Mouse (Mus musculus): ENCODE data around the gene Rab34. TPM values are rescaled to one million over a fixed set of nuclear protein-coding genes. Genes with fewer than 3 reads are reported as not detected.

Gene Rab34
- total RNA-seq, 2 experiments from 2014 or later: 20.2 to 24.8 TPM

DNA sequence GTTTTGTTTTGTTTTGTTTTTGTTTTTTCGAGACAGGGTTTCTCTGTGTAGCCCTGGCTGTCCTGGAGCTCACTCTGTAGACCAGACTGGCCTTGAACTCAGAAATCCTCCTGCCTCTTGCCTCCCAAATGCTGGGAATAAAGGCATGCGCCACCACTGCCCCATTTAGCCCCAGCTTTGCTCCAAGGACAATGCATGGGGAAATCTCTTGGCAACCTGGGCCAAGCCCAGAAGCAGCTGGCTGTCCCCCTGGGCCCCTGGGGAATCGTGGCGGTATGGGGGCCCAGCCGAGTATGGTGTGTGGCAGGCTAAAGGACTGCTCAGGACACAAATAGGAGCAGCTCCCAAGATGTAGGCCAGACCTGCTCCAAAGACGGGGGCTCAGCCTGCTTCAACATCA, 16.1 kb downstream of the Rab34 start:
- no peak for DNase-seq (ENCODE audit: low spot score in 2 of 2)
- intact Hi-C loops (cut with DNase I): no loop called here

DNA sequence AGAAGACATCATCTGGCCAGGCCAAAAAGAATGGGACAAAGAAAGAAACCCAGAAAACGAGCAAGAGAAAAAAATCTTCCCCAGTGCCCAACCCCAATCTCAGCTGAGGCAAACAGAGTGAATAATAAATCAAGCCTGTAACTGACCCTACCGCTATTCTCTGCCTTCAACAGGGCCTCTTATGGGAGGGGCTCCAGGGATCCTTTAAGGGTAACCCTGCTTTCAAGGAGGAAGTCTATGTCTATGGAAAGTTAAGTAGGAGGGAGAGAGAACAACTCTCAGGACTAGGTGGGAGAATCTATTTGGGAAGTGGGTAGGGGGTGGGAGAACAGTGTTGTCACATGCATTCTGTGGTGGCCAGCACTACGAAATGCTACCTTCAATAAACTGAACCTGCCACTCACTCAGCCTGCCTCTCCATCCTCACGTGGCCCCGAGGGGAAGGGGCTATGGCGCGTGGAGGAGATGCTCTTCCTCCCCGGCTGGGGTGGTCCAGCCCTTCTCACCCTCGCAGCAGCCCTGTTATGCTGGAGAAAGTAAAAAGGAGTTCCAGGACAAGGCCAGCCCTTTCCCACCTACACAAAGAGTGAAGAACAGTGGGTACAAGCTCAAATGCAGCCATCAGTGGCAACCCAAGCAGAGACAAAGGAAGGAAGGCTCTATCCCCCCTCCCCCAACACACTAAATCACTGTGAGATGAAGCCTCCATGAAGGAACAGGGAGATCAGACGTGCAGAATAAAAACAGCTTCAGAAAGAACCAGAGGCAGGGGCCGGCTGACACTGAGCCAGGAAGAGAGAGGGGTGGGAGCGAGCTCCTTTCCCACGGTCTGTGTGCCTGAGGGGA, 17.4 kb downstream of the Rab34 start:
- intact Hi-C loops (cut with DNase I): no loop called here
- DNase-seq (ENCODE audit: low spot score in 2 of 2): no peak

- DNase-seq (ENCODE audit: low spot score in 2 of 2): no peak
- intact Hi-C loops (cut with DNase I): no loop called here
Measured at GRCm38 (mm10) chr11:78207190-78207589, 19.0 kb downstream of the Rab34 start.

DNA sequence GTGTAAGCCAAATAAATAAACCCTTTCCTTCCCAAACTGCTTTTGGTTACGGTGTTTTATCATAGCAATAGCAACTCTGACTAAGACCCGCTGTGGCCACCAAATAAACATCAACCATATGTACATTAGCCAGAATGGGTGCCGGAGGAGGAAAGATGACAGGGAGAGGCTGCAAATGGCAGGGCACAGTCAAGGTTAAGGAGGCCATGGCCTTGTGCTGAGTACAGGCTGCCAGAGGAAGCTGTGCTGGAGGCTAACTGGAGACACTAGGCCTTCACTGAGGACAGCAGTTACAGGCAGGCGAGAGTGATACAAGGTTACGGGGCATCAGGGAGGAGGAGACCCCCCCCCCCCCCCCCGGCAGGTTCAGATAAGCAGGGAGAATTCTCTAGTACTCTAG, 21.7 kb downstream of the Rab34 start:
- no peak for DNase-seq (ENCODE audit: low spot score in 2 of 2)
- intact Hi-C loops (cut with DNase I): no loop called here

GRCm38 (mm10) chr11:78210615-78211014, 22.4 kb downstream of the Rab34 start:
- DNase-seq (ENCODE audit: low spot score in 2 of 2): no peak

GRCm38 (mm10) chr11:78211513-78211912, 23.3 kb downstream of the Rab34 start:
- intact Hi-C loops (cut with DNase I): no loop called here
- DNase-seq (ENCODE audit: low spot score in 2 of 2): no peak

More at GRCm38 (mm10) chr11:78210615-78211014, 22.4 kb downstream of the Rab34 start:
- intact Hi-C loops (cut with DNase I): no loop called here

GRCm38 (mm10) chr11:78213086-78213817, 25.0 kb downstream of the Rab34 start:
- DNase-seq (ENCODE audit: low spot score in 2 of 2): no peak
- intact Hi-C loops (cut with DNase I): no loop called here

DNA sequence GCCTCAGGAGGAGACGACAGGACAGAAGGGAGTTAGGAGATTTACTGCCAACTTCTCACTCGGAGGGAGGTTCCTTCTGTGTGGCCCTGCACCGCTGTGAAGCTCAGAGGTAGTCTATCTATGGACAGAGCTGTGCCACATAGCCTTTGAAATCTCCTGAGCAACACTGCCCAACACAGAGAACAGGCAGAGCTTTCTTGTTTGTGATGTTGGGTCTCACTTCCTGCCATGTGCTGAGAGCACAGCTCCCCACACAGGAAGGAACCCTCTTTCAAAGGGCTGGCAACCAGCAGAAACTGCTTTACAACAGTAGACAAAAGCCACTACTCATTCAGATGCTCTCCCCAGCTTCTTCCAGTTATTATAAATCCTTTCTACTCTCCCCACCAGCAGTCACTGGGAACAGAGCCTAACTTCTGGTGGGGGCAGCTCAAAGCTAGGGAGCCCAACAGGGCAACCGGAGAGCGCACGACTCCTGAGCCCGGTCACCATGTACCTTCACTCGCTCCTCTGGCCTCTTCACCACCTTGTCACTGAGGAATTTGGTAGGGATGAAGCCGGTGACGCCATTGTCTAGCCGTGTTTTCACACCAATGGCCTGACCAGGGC, 27.6 kb downstream of the Rab34 start:
- DNase-seq (ENCODE audit: low spot score in 2 of 2): peak in 1 of 2 experiments; percentile 43
- intact Hi-C loops (cut with DNase I): loop anchor here (2.0 kb wide), 1 partner anchor 27 kb away; the partner anchor contains the start of gene Rab34

DNA sequence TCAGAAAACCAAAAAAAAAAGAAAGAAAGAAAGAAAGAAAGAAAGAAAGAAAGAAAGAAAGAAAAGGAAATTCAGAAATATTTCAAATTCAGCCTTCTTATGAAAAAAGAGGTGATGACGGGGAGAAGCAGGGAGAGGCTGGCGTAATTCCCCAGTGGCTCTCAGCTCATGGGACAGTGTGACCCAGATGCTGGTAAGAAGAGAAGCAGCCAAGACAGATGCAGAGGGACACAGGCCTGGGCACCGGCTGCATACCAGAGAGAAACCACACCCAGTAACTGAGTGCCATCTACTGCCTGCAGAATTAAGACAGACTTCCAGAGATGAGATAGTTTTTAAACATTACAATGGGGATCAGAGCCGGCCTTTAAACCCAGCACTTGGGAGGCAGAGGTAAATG, 35.4 kb downstream of the Rab34 start:
- intact Hi-C loops (cut with DNase I): loop anchor here (5.0 kb wide), 1 partner anchor 54 kb away; no protein-coding TSS in a partner anchor
- no peak for DNase-seq (ENCODE audit: low spot score in 2 of 2)

- DNase-seq (ENCODE audit: low spot score in 2 of 2): no peak
- intact Hi-C loops (cut with DNase I): no loop called here
Measured at GRCm38 (mm10) chr11:78231518-78231917, 43.3 kb downstream of the Rab34 start.

- DNase-seq (ENCODE audit: low spot score in 2 of 2): peak; percentile 73 to 88
- intact Hi-C loops (cut with DNase I): loop anchor here (5.0 kb wide), 1 partner anchor 53 kb away; the partner anchor contains the start of gene Rab34
Measured at GRCm38 (mm10) chr11:78240193-78240857, 52.1 kb downstream of the Rab34 start.

Small RNAs within 50 kb of the gene (microRNA-seq; reads per million reads assigned to microRNA genes)
- gene Mir7653: 1.0 to 1.2 reads per million in 2 experiments

Other genes with a start within 250 kb of the Rab34 start
- gene Phf12, start 205.7 kb upstream of the Rab34 start, total RNA-seq (2021): 10 to 100 TPM; 50.5 to 51.4 TPM
- 1 to 10 TPM; 7.9 to 8.9 TPM for gene Dhrs13, start 156.2 kb upstream of the Rab34 start, total RNA-seq (2021)
- 10 to 100 TPM; 95.5 to 96.8 TPM for gene Flot2, start 150.5 kb upstream of the Rab34 start, total RNA-seq (2021)
- 10 to 100 TPM; 18.7 to 20.3 TPM for gene Eral1, start 108.0 kb upstream of the Rab34 start, total RNA-seq (2021)
- gene Fam222b, start 93.8 kb upstream of the Rab34 start, total RNA-seq (2021): 10 to 100 TPM; 28.2 to 29.6 TPM
- 10 to 100 TPM; 11.3 to 12.5 TPM for gene Traf4, start 22.8 kb upstream of the Rab34 start, total RNA-seq (2021)
- 1 to 10 TPM; 3.1 to 3.2 TPM for gene Nek8, start 11.8 kb upstream of the Rab34 start, total RNA-seq (2021)
- gene Tlcd1, start 11.7 kb upstream of the Rab34 start, total RNA-seq (2021): 10 to 100 TPM; 29.2 to 30.1 TPM
- gene Rpl23a, start 4.8 kb upstream of the Rab34 start, total RNA-seq (2021): 100 to 1,000 TPM; 616 to 654 TPM
- 1 to 10 TPM; 6.2 to 6.4 TPM for gene Proca1, start 5.0 kb downstream of the Rab34 start, total RNA-seq (2021)
- gene Sdf2, start 57.3 kb downstream of the Rab34 start, total RNA-seq (2021): 10 to 100 TPM; 67.8 to 68.8 TPM
- 10 to 100 TPM; 92.2 to 95.8 TPM for gene Supt6, start 57.6 kb downstream of the Rab34 start, total RNA-seq (2021)
- gene 2610507B11Rik, start 73.3 kb downstream of the Rab34 start, total RNA-seq (2021): 100 to 1,000 TPM; 179 to 197 TPM
- gene BC030499, start 102.4 kb downstream of the Rab34 start, total RNA-seq (2021): 10 to 100 TPM; 15.3 to 19.1 TPM
- gene Spag5, start 113.1 kb downstream of the Rab34 start, total RNA-seq (2021): 1 to 10 TPM; 8.0 to 8.9 TPM
- gene Aldoc, start 134.5 kb downstream of the Rab34 start, total RNA-seq (2021): 100 to 1,000 TPM; 771 to 821 TPM
- gene Pigs, start 140.0 kb downstream of the Rab34 start, total RNA-seq (2021): 10 to 100 TPM; 67.0 to 67.7 TPM
- gene Unc119, start 155.1 kb downstream of the Rab34 start, total RNA-seq (2021): 10 to 100 TPM; 27.9 to 30.2 TPM
- under 1 TPM in 1 of 2 experiments, not detected in 1; 0.09 TPM for gene Foxn1, start 198.1 kb downstream of the Rab34 start, total RNA-seq (2021)
- not detected for gene Slc13a2, start 233.8 kb downstream of the Rab34 start, total RNA-seq (2021)